Mouse (Mus musculus) layer of hippocampus, adult 2 months (tissue): ENCODE measurements around the gene Aoc2. TPM values are rescaled to one million over a fixed set of nuclear protein-coding genes. Genes with fewer than 3 reads are reported as not detected.
"Not testable (repeated sequence)": the region's sequence is repeated elsewhere in the genome, so short reads cannot be mapped to it uniquely, and the experiment has no call there.

ENCODE experiments used
- DNase-seq, 2 experiments: peaks; one replicate each; pipeline ENCODE4 v3.0.0; 2022; ENCODE audit warnings: low spot score in 2 of 2
- H3K27ac ChIP-seq: fragments of 200-600 bp; 2 replicates; pipeline ENCODE4 v1.8.1; 2022
- H3K4me3 ChIP-seq: fragments of 200-600 bp; 2 replicates; pipeline ENCODE4 v1.8.1; 2022; ENCODE audit warnings: mild to moderate bottlenecking
- CTCF ChIP-seq: fragments of 200-600 bp; conservative IDR thresholded peaks from 2 replicates; pipeline ENCODE4 v1.8.1; 2022; ENCODE audit warnings: antibody characterized with exemption, mild to moderate bottlenecking, moderate library complexity
- total RNA-seq, 2 experiments: library from RNA; stranded (reverse); gene quantifications; 2 replicates each; pipeline ENCODE4 v1.2.3; 2021

Aoc2 gene
- total RNA-seq, 2 experiments from 2014 or later: 6.8 to 7.5 TPM

DNA sequence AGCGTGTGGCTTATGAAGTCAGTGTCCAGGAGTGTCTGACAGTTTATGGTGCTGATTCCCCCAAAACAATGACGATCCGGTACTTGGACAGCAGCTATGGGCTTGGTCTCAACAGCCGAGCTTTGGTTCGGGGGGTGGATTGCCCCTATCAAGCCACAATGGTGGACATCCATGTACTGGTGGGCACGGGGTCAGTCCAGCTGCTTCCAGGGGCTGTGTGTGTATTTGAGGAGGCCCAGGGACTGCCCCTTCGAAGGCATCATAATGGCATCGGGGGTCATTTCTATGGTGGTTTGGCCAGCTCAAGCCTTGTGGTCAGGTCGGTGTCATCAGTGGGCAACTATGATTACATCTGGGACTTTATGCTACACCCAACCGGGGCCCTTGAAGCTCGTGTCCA, 1.3 kb downstream of the Aoc2 start:
- no peak for TF ChIP-seq CTCF
- H3K4me3 ChIP-seq: no peak overlapping the region
- no peak for DNase-seq
- no peak overlapping the region for H3K27ac ChIP-seq

DNA sequence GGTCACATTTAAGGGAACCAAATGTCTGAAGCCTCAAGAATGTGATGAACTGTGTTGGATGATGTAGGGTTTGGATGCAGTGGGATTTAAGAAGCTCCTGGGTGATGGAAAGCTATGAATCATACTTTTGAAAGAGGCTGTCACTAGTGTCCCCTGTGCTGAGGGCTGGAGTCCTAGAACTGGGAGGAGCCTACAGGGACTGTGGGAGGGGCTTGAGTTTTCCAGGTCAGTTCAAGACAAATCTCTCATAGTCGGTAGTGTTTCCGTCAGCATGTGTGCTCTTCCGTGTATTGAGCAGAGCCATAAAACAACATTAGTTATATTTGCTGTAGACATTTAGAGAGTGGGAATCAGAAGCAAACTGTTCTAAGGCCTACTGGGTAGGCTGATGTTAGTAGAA, 2.4 kb downstream of the Aoc2 start:
- Histone ChIP-seq H3K27ac (peak overlapping the region; percentile 72), H3K4me3 (no peak overlapping the region)
- no peak for DNase-seq
- TF ChIP-seq CTCF: no peak

DNA sequence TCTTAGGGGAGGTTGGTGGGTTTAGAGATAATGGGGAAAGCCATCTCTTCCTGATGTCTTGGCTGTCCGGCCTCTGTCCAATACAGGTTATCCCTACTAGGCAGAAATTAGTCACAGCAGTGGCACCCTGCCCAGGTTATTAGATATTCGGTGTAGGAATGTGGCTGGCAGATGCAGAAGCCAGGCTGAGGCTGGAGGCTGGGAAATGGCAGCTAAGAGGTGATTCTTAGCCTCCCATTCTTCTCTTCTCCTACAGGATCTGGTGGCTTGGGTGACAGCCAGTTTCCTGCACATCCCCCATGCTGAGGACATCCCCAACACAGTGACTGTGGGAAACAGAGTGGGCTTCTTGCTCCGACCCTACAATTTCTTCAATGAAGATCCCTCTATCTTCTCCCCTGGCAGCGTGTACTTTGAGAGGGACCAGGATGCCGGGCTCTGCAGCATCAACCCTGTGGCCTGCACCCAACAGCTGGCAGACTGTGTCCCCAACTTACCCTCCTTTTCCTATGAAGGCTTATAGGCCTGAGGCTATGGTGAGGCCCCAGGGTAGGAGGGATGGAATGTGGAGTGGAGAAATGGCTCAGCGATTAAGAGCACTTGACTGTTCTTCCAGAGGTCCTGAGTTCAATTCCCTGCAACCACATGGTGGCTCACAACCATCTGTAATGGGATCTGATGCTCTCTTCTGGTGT, 4.2 kb downstream of the Aoc2 start:
- DNase-seq: peak; percentile 39 to 43
- peak overlapping the region; percentile 72; the same call in 1 of the 2 replicates for H3K27ac ChIP-seq
- TF ChIP-seq CTCF: no peak

DNA sequence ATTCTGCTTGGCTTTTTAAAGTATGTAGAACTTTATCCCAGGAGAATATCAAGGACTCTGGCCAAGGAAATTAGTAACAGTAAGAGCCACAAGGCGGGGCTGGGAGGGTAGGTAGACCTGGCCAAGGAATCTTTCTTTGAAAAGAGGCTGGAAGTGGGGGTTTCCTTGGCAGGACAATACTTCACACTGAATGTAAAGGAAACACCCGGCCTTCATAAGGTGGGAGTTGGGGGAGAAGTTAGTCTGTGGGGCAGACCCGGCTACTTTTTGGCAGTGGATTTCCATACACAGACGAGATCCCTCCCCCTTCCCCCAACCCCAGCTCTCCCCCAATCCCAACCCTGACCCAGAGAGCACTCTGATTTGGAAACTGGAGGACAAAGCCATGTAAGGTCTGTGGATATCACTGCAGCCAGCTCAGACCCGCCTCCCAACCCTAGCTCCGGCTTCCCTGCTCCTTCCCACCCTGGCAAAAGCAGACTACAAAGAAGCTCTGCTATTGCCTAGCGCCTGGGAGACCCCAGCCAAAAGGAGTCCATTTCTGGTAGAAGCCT, 5.6 kb downstream of the Aoc2 start, which contains the start of gene Aoc3:
TSS of gene Aoc3 (plus strand) at position 235 of the 554 bp plus-strand sequence.
- Histone ChIP-seq H3K4me3 (no peak within 1 kb of the TSS), H3K27ac (no peak within 1 kb of the TSS)
- DNase-seq: no peak
- no peak for TF ChIP-seq CTCF

More for the DNA sequence above, 4.2 kb downstream of the Aoc2 start:
- H3K4me3 ChIP-seq: no peak overlapping the region

DNA sequence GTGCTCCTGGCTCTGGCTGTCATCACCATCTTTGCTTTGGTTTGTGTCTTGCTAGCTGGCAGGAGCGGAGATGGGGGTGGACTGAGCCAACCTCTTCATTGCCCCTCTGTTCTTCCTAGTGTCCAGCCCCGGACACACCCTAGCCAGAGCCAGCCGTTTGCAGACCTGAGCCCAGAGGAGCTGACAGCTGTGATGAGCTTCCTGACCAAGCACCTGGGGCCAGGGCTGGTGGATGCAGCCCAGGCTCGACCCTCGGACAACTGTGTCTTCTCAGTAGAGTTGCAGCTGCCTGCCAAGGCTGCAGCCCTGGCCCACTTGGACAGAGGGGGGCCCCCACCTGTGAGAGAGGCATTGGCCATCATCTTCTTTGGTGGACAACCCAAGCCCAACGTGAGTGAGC, 6.1 kb downstream of the Aoc2 start:
- H3K4me3 ChIP-seq, DNase-seq, H3K27ac ChIP-seq: not testable (repeated sequence)

DNA sequence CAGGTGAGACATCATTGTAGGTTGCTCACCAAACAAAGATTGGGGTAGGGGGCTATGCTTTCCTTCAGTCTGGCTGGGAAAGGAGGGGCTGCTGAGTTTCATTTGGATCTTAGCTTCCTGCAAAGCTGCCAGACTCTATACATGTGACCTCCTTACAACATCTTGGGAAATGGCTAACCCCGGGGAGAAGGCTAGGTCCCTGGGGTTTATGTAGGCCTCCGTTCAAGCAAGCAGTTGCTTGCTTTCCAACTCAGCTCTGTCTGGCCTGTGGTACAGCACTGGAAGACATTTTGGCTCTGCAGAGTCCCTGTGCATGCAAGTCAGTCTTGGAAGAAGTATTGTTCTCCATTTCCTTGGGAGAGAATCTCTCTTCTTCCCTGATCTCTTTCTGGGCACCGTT, 7.7 kb downstream of the Aoc2 start:
- TF ChIP-seq CTCF: no peak
- H3K4me3 ChIP-seq: no peak overlapping the region
- no peak overlapping the region for H3K27ac ChIP-seq

DNA sequence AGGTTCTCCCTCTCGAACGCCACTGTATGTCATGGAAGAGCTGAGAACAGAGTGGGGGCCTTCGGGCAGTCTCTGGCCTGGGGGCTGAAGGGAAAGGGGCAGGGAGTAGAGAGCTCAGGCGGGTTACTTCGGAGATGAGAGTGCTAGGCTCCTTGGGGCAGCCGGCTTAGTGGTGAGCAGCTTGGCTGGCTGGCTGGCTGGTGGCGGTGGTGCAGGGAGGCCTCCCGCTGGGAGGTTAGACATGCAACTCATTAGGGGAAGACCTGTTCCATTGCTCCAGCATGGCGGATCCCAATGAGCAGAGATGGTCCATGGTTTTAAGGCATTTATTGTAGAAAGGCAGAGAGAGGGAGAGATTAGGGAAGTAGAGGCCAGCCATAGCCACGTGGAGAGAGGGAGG, 9.2 kb downstream of the Aoc2 start:
- DNase-seq: no peak
- TF ChIP-seq CTCF: no peak
- no peak overlapping the region for H3K27ac ChIP-seq
- no peak overlapping the region for H3K4me3 ChIP-seq

More for the DNA sequence above, 7.7 kb downstream of the Aoc2 start:
- no peak for DNase-seq

DNA sequence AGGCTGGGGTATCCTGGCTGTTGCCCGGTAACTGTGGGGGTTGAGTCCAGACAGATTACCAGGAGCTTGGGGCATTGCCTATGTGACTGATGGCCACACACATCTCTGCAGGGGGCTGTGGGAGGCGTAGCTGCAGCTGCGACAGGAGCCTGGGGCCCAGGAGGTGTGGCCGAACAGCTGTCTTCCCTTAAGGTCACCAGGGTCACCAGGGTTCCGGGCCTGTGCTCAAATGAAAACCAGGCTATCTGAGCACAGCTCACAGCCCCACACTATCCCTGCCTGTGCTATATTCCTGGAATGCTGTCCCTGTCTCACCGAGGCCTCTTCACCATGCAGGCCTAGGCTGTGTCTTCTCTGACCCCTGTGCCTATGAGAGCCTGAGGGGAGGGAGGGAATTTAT, 9.7 kb downstream of the Aoc2 start:
- Histone ChIP-seq H3K27ac (no peak overlapping the region), H3K4me3 (no peak overlapping the region)
- no peak for DNase-seq
- TF ChIP-seq CTCF: no peak

DNA sequence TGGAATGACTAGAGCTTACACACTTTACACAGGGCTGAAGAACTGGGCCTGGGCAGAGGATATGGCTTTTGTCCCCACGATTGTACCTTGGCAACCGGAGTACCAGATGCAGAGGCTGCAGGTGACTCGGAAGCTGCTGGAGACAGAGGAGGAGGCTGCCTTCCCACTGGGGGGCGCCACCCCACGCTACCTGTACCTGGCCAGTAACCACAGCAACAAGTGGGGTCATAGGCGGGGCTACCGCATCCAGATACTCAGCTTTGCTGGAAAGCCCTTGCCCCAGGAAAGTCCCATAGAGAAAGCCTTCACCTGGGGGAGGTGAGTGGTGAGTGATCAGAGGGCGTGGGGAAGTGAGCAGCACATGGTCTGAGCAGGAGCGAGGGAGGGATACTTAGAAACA, 10.8 kb downstream of the Aoc2 start:
- Histone ChIP-seq H3K27ac (no peak overlapping the region), H3K4me3 (no peak overlapping the region)
- DNase-seq: no peak
- TF ChIP-seq CTCF: peak; percentile 24; the same call in 1 of the 2 replicates

DNA sequence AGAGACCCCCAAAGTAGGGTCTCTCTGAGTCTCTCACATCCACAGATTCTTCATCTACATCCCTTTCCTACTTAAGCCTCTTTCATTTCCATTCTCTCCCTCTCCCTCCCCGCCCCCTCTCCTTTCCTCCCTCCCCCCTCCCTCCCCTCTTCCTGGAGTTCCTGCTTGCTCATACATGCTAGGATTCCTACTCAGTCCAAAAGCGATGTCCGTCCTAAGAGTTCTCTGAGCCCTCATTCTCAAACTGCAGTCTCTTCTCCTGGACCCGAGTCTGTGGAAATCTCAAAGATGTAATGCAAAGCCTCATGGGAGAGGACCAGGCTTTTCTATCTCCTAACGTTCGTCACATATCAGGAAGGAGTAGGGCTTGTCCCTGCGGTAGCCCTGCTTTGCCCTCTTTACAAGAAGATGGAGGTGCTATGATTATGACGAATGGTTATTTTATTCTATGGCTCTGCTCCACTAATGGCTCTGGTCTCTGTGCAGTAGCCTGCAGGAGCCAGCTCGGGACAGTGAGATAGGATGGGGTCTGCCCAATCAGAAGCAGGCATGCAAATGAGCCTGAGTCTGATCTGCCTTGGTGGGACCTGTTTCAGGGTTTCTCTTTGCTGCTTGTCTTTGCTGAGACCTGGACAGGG, 13.4 kb downstream of the Aoc2 start:
- H3K4me3 ChIP-seq: peak overlapping the region; percentile 41
- TF ChIP-seq CTCF: no peak
- no peak for DNase-seq
- no peak overlapping the region for H3K27ac ChIP-seq

DNA sequence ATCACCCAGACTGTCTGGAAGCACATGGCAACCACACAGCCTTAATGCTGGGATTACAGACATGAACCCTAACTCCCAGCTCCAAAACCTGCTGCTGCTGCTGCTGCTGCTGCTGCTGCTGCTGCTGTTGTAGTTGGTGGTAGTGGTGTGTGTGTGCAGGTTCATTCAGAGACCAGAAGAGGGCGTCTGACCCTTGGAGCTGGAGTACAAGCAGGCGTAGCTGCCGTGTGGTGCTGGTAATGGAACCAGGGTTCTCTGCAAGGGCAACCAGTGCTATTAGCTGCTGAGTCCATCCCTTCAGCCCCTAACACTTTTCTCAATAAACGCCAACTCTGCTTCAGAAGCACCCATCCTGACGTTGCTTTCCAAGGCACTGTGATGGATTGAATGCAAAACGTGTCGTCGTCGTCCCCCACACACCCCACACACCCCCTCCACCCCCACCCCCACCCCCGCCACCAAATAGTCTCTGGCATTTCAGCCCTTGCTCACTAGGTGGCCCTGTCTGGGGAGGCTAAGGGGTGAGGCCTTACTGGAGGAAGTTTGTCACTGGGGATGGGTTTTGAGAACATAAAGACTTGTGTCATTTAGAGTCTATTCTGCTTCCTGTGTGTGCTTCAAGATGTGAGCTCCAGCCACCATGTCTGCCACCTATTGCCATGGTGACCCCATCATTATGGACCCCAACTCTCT, 22.4 kb downstream of the Aoc2 start:
- H3K27ac ChIP-seq: no peak overlapping the region
- H3K4me3 ChIP-seq: no peak overlapping the region
- no peak for DNase-seq
- no peak for TF ChIP-seq CTCF

DNA sequence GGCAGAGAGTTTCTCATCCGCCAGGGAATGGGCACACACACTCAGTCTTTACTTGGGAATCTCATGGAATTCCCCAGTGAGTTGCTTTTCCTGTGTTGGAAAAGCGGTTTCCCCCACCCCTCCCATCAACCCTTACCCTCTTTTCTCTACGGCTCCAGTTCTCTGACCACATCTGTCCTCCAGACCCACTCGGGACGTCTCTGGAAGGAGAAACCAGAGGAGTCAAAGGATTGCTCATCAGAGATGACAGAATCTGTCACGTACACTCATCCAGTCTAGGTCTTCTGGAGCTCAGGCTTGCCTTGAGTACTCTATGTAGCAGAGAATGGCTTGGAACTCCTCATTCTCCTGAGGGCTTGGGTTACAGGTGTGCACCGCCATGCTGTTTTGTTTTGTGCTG, 23.9 kb downstream of the Aoc2 start:
- DNase-seq: no peak
- Histone ChIP-seq H3K4me3 (no peak overlapping the region), H3K27ac (no peak overlapping the region)
- TF ChIP-seq CTCF: no peak

DNA sequence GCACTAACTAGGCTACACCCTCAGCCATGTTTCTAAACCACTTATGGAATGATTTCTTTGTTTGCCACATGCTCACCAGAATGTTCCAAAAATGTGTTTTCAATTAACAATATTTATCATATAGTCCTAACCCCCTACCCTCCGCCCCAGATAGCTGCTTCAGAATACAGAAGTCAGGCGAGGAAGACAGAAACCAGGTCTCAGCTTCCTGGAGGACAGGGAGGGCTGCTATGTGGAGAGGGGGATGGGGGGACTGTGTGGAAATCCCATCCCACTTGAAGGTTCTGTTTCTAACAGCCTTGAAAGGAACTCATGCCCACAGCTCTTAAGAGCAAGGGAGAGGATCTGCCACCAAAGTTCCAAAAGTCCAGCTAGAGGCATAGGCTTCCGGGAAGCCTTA, 24.4 kb downstream of the Aoc2 start:
- no peak for TF ChIP-seq CTCF
- Histone ChIP-seq H3K4me3 (no peak overlapping the region), H3K27ac (no peak overlapping the region)
- DNase-seq: no peak
